Mouse (Mus musculus) neutrophil, adult 5-6 weeks (primary cell): ENCODE data around the gene Prr5. TPM values are rescaled to one million over a fixed set of nuclear protein-coding genes. Genes with fewer than 3 reads are reported as not detected.

ENCODE experiments used
- ATAC-seq: fragments of 151-379, 151-347 bp; 2 replicates; pipeline ENCODE4 v1.8.0; 2017; ENCODE audit warnings: mild to moderate bottlenecking, moderate TSS enrichment; ENCODE audit not compliant: insufficient number of reproducible peaks, poor library complexity, low FRiP score, severe bottlenecking; ENCODE audit errors: extremely low read depth
- total RNA-seq: library from RNA; stranded (forward); fragments of 200-1000 nt; gene quantifications from 2 replicates; pipeline ENCODE4 v1.2.3, GENCODE M21; 2017

The Prr5 gene
- 28.9 and 29.6 TPM in 2 replicates for total RNA-seq

- no peak for ATAC-seq
These were observed at the start of gene Prr5 for GRCm38 (mm10) chr15:84668938-84669747. Gene Prr5 (plus strand): TSS chr15:84669620.

- no peak for ATAC-seq
These were observed 49.4 kb upstream of the Prr5 start for GRCm38 (mm10) chr15:84620028-84620427.

- ATAC-seq, result no peak
These were observed 47.5 kb upstream of the Prr5 start for GRCm38 (mm10) chr15:84621722-84622428.

GRCm38 (mm10) chr15:84624870-84625269 is 44.5 kb upstream of the Prr5 start:
- no peak for ATAC-seq

GRCm38 (mm10) chr15:84625712-84626414 is 43.6 kb upstream of the Prr5 start:
- no peak for ATAC-seq

GRCm38 (mm10) chr15:84627308-84627707 is 42.1 kb upstream of the Prr5 start:
- ATAC-seq, result no peak

GRCm38 (mm10) chr15:84629680-84630079 is 39.7 kb upstream of the Prr5 start:
- no peak for ATAC-seq

- ATAC-seq, result peak; percentile 72
These were observed 37.9 kb upstream of the Prr5 start for GRCm38 (mm10) chr15:84631560-84631959.

GRCm38 (mm10) chr15:84634361-84634760 is 35.1 kb upstream of the Prr5 start:
- ATAC-seq, result no peak

- no peak for ATAC-seq
These were observed 31.0 kb upstream of the Prr5 start for GRCm38 (mm10) chr15:84638405-84638804.

GRCm38 (mm10) chr15:84639072-84639450 is 30.4 kb upstream of the Prr5 start:
- no peak for ATAC-seq

GRCm38 (mm10) chr15:84639451-84640136 is 29.8 kb upstream of the Prr5 start:
- no peak for ATAC-seq

GRCm38 (mm10) chr15:84640722-84641121 is 28.7 kb upstream of the Prr5 start:
- no peak for ATAC-seq

GRCm38 (mm10) chr15:84641127-84641526 is 28.3 kb upstream of the Prr5 start:
- no peak for ATAC-seq

GRCm38 (mm10) chr15:84641948-84642347 is 27.5 kb upstream of the Prr5 start:
- no peak for ATAC-seq

GRCm38 (mm10) chr15:84643178-84643577 is 26.2 kb upstream of the Prr5 start:
- no peak for ATAC-seq

- no peak for ATAC-seq
These were observed 17.9 kb upstream of the Prr5 start for GRCm38 (mm10) chr15:84651481-84651880.

GRCm38 (mm10) chr15:84653151-84653550 is 16.3 kb upstream of the Prr5 start:
- ATAC-seq, result no peak
